Mouse (Mus musculus) lung, postnatal 0 days (tissue): ENCODE measurements around the gene Degs2.

Experiments
- CTCF ChIP-seq: IDR thresholded peaks from 2 replicates; pipeline ENCODE4 v1.5.1; 2016; ENCODE audit warnings: antibody characterized with exemption, mild to moderate bottlenecking
- EP300 ChIP-seq: IDR thresholded peaks from 2 replicates; pipeline ENCODE4 v1.6.1; 2016; ENCODE audit warnings: antibody characterized with exemption, mild to moderate bottlenecking, control low read depth

GRCm38 (mm10) chr12:108734386-108734785, 32.3 kb upstream of the Degs2 start:
- TF ChIP-seq CTCF (no peak), EP300 (no peak)
